29 mouse cellular contexts compared by ENCODE assay signal in the genomic region with DNA sequence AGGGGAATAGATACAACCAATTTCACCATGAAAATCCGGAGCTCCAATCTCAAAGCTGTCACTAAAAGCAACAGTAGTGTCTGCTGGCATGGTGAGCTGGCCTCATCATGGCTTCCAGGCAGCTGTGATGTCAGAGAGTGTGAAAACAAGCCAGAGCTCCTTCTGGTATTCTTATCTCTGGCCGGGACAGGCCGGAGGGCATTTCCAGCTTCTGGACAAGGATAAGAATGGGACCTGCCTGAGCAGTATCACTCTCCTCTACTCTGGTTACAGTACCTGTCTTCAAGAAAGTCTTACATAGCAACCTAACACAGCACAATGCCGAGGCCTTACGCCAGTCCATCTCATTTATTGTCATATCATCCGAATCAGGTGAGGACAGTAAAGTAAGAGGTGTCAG. TPM values are rescaled to one million over a fixed set of nuclear protein-coding genes. Genes with fewer than 3 reads are reported as not detected.
DNase-seq lines count a peak whose midpoint lies in the region; ATAC-seq lines count a peak whose summit lies in the region.
"Had no signal": no experiment of that assay in that cellular context is flagged by ENCODE, and none has a peak within 500 bp of the region (broad histone marks: within the 10 kb centered on the region; RNA-seq: fewer than 3 reads in every experiment).

No protein-coding gene starts in this region.

- ATAC-seq in heart, embryonic 13.5 days (ENCODE audit: extremely low read depth, insufficient number of reproducible peaks, low FRiP score, low TSS enrichment) = no peak
- ATAC-seq in midbrain, embryonic 13.5 days = no peak; the same call in 1 of the 2 replicates
- peak; percentile 27; the same call in 1 of the 2 replicates for ATAC-seq in heart, embryonic 15.5 days (replicated peaks; ENCODE audit: insufficient number of reproducible peaks, insufficient read depth, low FRiP score, low read depth)
- ATAC-seq in megakaryocyte-erythroid progenitor cell, adult 5-6 weeks (replicated peaks; ENCODE audit: low FRiP score, low TSS enrichment, poor library complexity, severe bottlenecking) = 0 out of 2 replicates have a peak, but pooled peaks have one; percentile 13
- no peak for ATAC-seq in frontal cortex, adult (ENCODE audit: low TSS enrichment)
- no peak for ATAC-seq in inflammation-experienced regulatory T-cells, adult 6 months
- ATAC-seq: forebrain, embryonic 15.5 days; hindbrain, embryonic 16.5 days had no signal

- H3K4me1 ChIP-seq in heart, embryonic 13.5 days = peaks cover 33% of the 10 kb centered on the region
- peaks cover 20% of the 10 kb centered on the region for H3K4me1 ChIP-seq in midbrain, embryonic 10.5 days
- H3K4me1 ChIP-seq in midbrain, embryonic 13.5 days (replicated peaks) = peaks cover 20% of the 10 kb centered on the region
- H3K4me1 ChIP-seq in heart, embryonic 15.5 days (replicated peaks) = peaks cover 18% of the 10 kb centered on the region

- 0 out of 2 replicates have a peak overlapping the region, but pooled peaks have one; percentile 9 for H3K4me2 ChIP-seq in heart, embryonic 13.5 days
- H3K4me2 ChIP-seq in midbrain, embryonic 13.5 days (replicated peaks) = no peak overlapping the region
- H3K4me2 ChIP-seq in heart, embryonic 15.5 days = no peak overlapping the region
- H3K4me2 ChIP-seq: embryonic facial prominence, embryonic 13.5 days; forebrain, embryonic 15.5 days; lung, embryonic 15.5 days; neural tube, embryonic 15.5 days; stomach, embryonic 15.5 days had no signal

- H3K9me3 ChIP-seq in heart, embryonic 13.5 days = no peaks in the 10 kb centered on the region
- H3K9me3 ChIP-seq in midbrain, embryonic 10.5 days (replicated peaks) = no peaks in the 10 kb centered on the region
- no peaks in the 10 kb centered on the region for H3K9me3 ChIP-seq in midbrain, embryonic 13.5 days
- no peaks in the 10 kb centered on the region for H3K9me3 ChIP-seq in heart, embryonic 15.5 days (replicated peaks)
- H3K9me3 ChIP-seq: embryonic facial prominence, embryonic 13.5 days; forebrain, embryonic 10.5 days; forebrain, embryonic 15.5 days; lung, embryonic 15.5 days; neural tube, embryonic 15.5 days; stomach, embryonic 15.5 days had no signal

- H3K27me3 ChIP-seq in heart, embryonic 13.5 days (replicated peaks) = no peaks in the 10 kb centered on the region
- H3K27me3 ChIP-seq in midbrain, embryonic 10.5 days (ENCODE audit: low read depth, poor library complexity, severe bottlenecking) = no peaks in the 10 kb centered on the region
- H3K27me3 ChIP-seq in midbrain, embryonic 13.5 days = no peaks in the 10 kb centered on the region
- H3K27me3 ChIP-seq in heart, embryonic 15.5 days = no peaks in the 10 kb centered on the region
- H3K27me3 ChIP-seq: embryonic facial prominence, embryonic 13.5 days; forebrain, embryonic 15.5 days; lung, embryonic 15.5 days; neural tube, embryonic 15.5 days; stomach, embryonic 15.5 days had no signal

- peak overlapping the region; percentile 45 for H3K27ac ChIP-seq in heart, embryonic 13.5 days (replicated peaks)
- 0 out of 2 replicates have a peak overlapping the region, but pooled peaks have one; percentile 46 for H3K27ac ChIP-seq in midbrain, embryonic 10.5 days (replicated peaks)
- no peak overlapping the region for H3K27ac ChIP-seq in midbrain, embryonic 13.5 days
- peak overlapping the region; percentile 45; the same call in 1 of the 2 replicates for H3K27ac ChIP-seq in heart, embryonic 15.5 days
- H3K27ac ChIP-seq: embryonic facial prominence, embryonic 13.5 days; forebrain, embryonic 15.5 days; lung, embryonic 15.5 days; neural tube, embryonic 15.5 days; stomach, embryonic 15.5 days had no signal

- H3K4me3 ChIP-seq in heart, embryonic 13.5 days = no peak overlapping the region
- no peak overlapping the region for H3K4me3 ChIP-seq in midbrain, embryonic 10.5 days
- H3K4me3 ChIP-seq in midbrain, embryonic 13.5 days (replicated peaks) = no peak overlapping the region
- no peak overlapping the region for H3K4me3 ChIP-seq in heart, embryonic 15.5 days
- H3K4me3 ChIP-seq: embryonic facial prominence, embryonic 13.5 days; forebrain, embryonic 10.5 days; forebrain, embryonic 15.5 days; lung, embryonic 15.5 days; neural tube, embryonic 15.5 days; stomach, embryonic 15.5 days had no signal

- no peak for DNase-seq in heart, postnatal 25 days (ENCODE audit: low spot score)
- DNase-seq in midbrain, embryonic 10.5 days (ENCODE audit: low spot score) = no peak
- DNase-seq: adrenal gland, postnatal 14 days; B cell, adult 2 months; cerebellum, adult 11 months; cerebellum, adult 9-11 months; embryo, embryonic 11 days; gastrocnemius, postnatal 10 days; kidney, adult 9 months; kidney, postnatal 10 days; layer of hippocampus, postnatal 36 days; left cerebral cortex, postnatal 4 days; liver; lung, postnatal 36 days; midbrain, embryonic 14.5 days; right cerebral cortex, postnatal 14 days had no signal

- H3K36me3 ChIP-seq in heart, embryonic 13.5 days = no peaks in the 10 kb centered on the region
- H3K36me3 ChIP-seq in midbrain, embryonic 10.5 days = no peaks in the 10 kb centered on the region
- no peaks in the 10 kb centered on the region for H3K36me3 ChIP-seq in midbrain, embryonic 13.5 days
- no peaks in the 10 kb centered on the region for H3K36me3 ChIP-seq in heart, embryonic 15.5 days
- H3K36me3 ChIP-seq: embryonic facial prominence, embryonic 13.5 days; forebrain, embryonic 10.5 days; forebrain, embryonic 15.5 days; lung, embryonic 15.5 days; neural tube, embryonic 15.5 days; stomach, embryonic 15.5 days had no signal

- WGBS in heart, embryonic 13.5 days = 26% methylated on average over 6 of the region's 6 CpGs
- 87% methylated on average over 6 of the region's 6 CpGs for WGBS in midbrain, embryonic 10.5 days
- 89% methylated on average over 6 of the region's 6 CpGs for WGBS in midbrain, embryonic 13.5 days
- WGBS in heart, embryonic 15.5 days = 36% methylated on average over 6 of the region's 6 CpGs

- H3K9ac ChIP-seq in heart, embryonic 13.5 days = no peak overlapping the region
- H3K9ac ChIP-seq in midbrain, embryonic 13.5 days (replicated peaks) = no peak overlapping the region
- no peak overlapping the region for H3K9ac ChIP-seq in heart, embryonic 15.5 days
- H3K9ac ChIP-seq: embryonic facial prominence, embryonic 13.5 days; forebrain, embryonic 15.5 days; lung, embryonic 15.5 days; neural tube, embryonic 15.5 days; stomach, embryonic 15.5 days had no signal

- intact Hi-C loops in heart, postnatal 25 days (cut with DNase I) = no loop called here

RNA-seq across cellular contexts. Expression of gene Phc1, which starts 5.4 kb away (rescaled TPM):
- polyA plus RNA-seq in heart, embryonic 13.5 days (2015; fragmentation: Nextera tagmentation; extraction: Ambion mirVana) = 9.7 and 12.1 TPM in 2 replicates
- 10 to 100 TPM; 17.1 to 18.7 TPM for total RNA-seq in heart, postnatal 25 days (2021)
- polyA plus RNA-seq in midbrain, embryonic 10.5 days (2016; fragmentation: Nextera tagmentation; extraction: Ambion mirVana) = 26.6 and 29.3 TPM in 2 replicates
- polyA plus RNA-seq in midbrain, embryonic 13.5 days (2015; fragmentation: Nextera tagmentation; extraction: Ambion mirVana) = 37.7 and 39.0 TPM in 2 replicates
- 8.5 and 11.5 TPM in 2 replicates for polyA plus RNA-seq in heart, embryonic 15.5 days (2015; fragmentation: Nextera tagmentation; extraction: Ambion mirVana)
- total RNA-seq in megakaryocyte-erythroid progenitor cell, adult 5-6 weeks (2014; fragmentation: Nextera tagmentation) = 22.4 and 38.2 TPM in 2 replicates
- total RNA-seq in megakaryocyte-erythroid progenitor cell, adult 5-6 weeks (2017) = 11.7 and 15.7 TPM in 2 replicates
- 1 to 10 TPM; 6.3 to 7.6 (median 6.7) TPM for polyA plus RNA-seq in inflammation-experienced regulatory T-cells, adult 6 months (2017; shearing (Covaris generic))

RNA-seq across cellular contexts. Expression of gene M6pr, which starts 37.2 kb away (rescaled TPM):
- polyA plus RNA-seq in heart, embryonic 13.5 days (2015; fragmentation: Nextera tagmentation; extraction: Ambion mirVana) = 71.1 and 76.3 TPM in 2 replicates
- 10 to 100 TPM; 36.4 to 41.4 TPM for total RNA-seq in heart, postnatal 25 days (2021)
- polyA plus RNA-seq in midbrain, embryonic 10.5 days (2016; fragmentation: Nextera tagmentation; extraction: Ambion mirVana) = 94.6 and 95.1 TPM in 2 replicates
- polyA plus RNA-seq in midbrain, embryonic 13.5 days (2015; fragmentation: Nextera tagmentation; extraction: Ambion mirVana) = 61.6 and 64.2 TPM in 2 replicates
- polyA plus RNA-seq in heart, embryonic 15.5 days (2015; fragmentation: Nextera tagmentation; extraction: Ambion mirVana) = 65.0 and 77.4 TPM in 2 replicates
- 160 and 166 TPM in 2 replicates for total RNA-seq in megakaryocyte-erythroid progenitor cell, adult 5-6 weeks (2014; fragmentation: Nextera tagmentation)
- 303 and 354 TPM in 2 replicates for total RNA-seq in megakaryocyte-erythroid progenitor cell, adult 5-6 weeks (2017)
- polyA plus RNA-seq in inflammation-experienced regulatory T-cells, adult 6 months (2017; shearing (Covaris generic)) = 100 to 1,000 TPM; 251 to 357 (median 252) TPM

Comparison
In these comparisons a context has a peak if more than half of its experiments do, and no peak if none do; other contexts are left out.
1. ATAC-seq: peak in heart, embryonic 15.5 days (single experiment) and megakaryocyte-erythroid progenitor cell, adult 5-6 weeks (single experiment); none in heart, embryonic 13.5 days (single experiment), midbrain, embryonic 13.5 days (single experiment), frontal cortex, adult (single experiment) and inflammation-experienced regulatory T-cells, adult 6 months (single experiment).